Comparison of ENCODE assay signal across 17 mouse cellular contexts in the genomic region with DNA sequence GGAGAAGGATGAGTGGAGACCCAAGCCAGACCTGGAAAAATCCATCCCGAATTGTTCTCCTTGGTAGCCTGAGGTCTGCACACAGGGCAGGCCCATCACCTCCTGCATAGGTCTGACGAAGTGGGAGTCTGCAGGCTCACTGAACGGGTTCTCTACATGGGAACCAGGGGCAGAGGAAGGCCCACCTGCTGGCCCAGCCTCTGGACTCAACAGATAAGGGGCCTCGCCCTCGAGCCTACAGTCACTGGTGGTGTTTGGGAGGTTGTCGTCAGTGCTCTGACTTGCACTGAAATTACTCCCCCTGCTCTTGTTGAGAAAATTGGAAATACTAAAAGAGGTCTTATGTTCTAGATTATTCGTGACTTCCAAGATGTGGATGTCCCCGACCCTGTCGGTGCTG. TPM values are rescaled to one million over a fixed set of nuclear protein-coding genes. Genes with fewer than 3 reads are reported as not detected.
DNase-seq lines count a peak whose midpoint lies in the region; ATAC-seq and TF ChIP-seq lines count a peak whose summit lies in the region.
"Had no signal": no experiment of that assay in that cellular context is flagged by ENCODE, and none has a peak within 500 bp of the region (broad histone marks: within the 10 kb centered on the region; RNA-seq: fewer than 3 reads in every experiment).

No protein-coding gene starts in this region.

- peak; percentile 79 for DNase-seq in c-Kit-positive CD71-positive TER-119-positive erythroid progenitor cells, embryonic 14.5 days (ENCODE audit: low spot score)
- no peak for DNase-seq in liver, embryonic 11.5 days (ENCODE audit: low spot score)
- DNase-seq in kidney, adult 8-10 months: no peak
- no peak for DNase-seq in layer of hippocampus, adult 11-12 months (ENCODE audit: low spot score)
- no peak for DNase-seq in cerebellum, adult 2 months
- DNase-seq: adrenal gland, postnatal 36 days; kidney, adult 18-20 months; kidney, postnatal 36 days; thymus, postnatal 14 days had no signal

- ATAC-seq in intestine, embryonic 15.5 days: peak; percentile 36; the same call in 1 of the 2 replicates
- ATAC-seq in intestine, postnatal 0 days: no peak
- ATAC-seq in liver, embryonic 11.5 days (replicated peaks; ENCODE audit: low FRiP score): peak; percentile 98
- peak; percentile 99 for ATAC-seq in megakaryocyte progenitor cell, adult 5-6 weeks (replicated peaks; ENCODE audit: poor library complexity)
- ATAC-seq: forebrain, embryonic 14.5 days had no signal

- H3K27ac ChIP-seq in intestine, embryonic 15.5 days: no peak overlapping the region
- no peak overlapping the region for H3K27ac ChIP-seq in intestine, postnatal 0 days (ENCODE audit: low read depth, low read length)
- H3K27ac ChIP-seq in liver, embryonic 11.5 days (ENCODE audit: low read depth, low read length): peak overlapping the region; percentile 70
- H3K27ac ChIP-seq in cerebellum, adult 2 months (ENCODE audit: insufficient read depth, low read length): no peak overlapping the region
- H3K27ac ChIP-seq: embryonic facial prominence, embryonic 15.5 days; limb, embryonic 13.5 days had no signal

- TF ChIP-seq POLR2A in cerebellum, adult 2 months (IDR thresholded peaks at IDR 0.05; ENCODE audit: borderline replicate concordance, insufficient read depth, low read length): no peak

- H3K36me3 ChIP-seq in intestine, embryonic 15.5 days: peaks cover 24% of the 10 kb centered on the region
- peaks cover 37% of the 10 kb centered on the region; the same call in 1 of the 2 replicates for H3K36me3 ChIP-seq in intestine, postnatal 0 days (ENCODE audit: control insufficient read depth, insufficient read depth)
- H3K36me3 ChIP-seq in liver, embryonic 11.5 days (ENCODE audit: control insufficient read depth, insufficient read depth, low read length): peaks cover 19% of the 10 kb centered on the region

- no peak overlapping the region for H3K4me3 ChIP-seq in intestine, embryonic 15.5 days (replicated peaks)
- no peak overlapping the region for H3K4me3 ChIP-seq in intestine, postnatal 0 days (ENCODE audit: low read depth, low read length)
- H3K4me3 ChIP-seq in liver, embryonic 11.5 days (ENCODE audit: low read depth, low read length): no peak overlapping the region
- no peak overlapping the region for H3K4me3 ChIP-seq in cerebellum, adult 2 months (replicated peaks; ENCODE audit: insufficient read depth, low read depth, low read length)
- H3K4me3 ChIP-seq: embryonic facial prominence, embryonic 15.5 days; gastrocnemius, adult 2 months; hindbrain, embryonic 13.5 days; limb, embryonic 13.5 days had no signal

- H3K27me3 ChIP-seq in intestine, embryonic 15.5 days (replicated peaks): no peaks in the 10 kb centered on the region
- H3K27me3 ChIP-seq in intestine, postnatal 0 days (replicated peaks; ENCODE audit: control insufficient read depth, insufficient read depth, low read length): no peaks in the 10 kb centered on the region
- H3K27me3 ChIP-seq in liver, embryonic 11.5 days (replicated peaks; ENCODE audit: control insufficient read depth, insufficient read depth, low read length): no peaks in the 10 kb centered on the region
- no peaks in the 10 kb centered on the region for H3K27me3 ChIP-seq in cerebellum, adult 2 months (ENCODE audit: control insufficient read depth, insufficient read depth, low read length)
- H3K27me3 ChIP-seq: embryonic facial prominence, embryonic 15.5 days; hindbrain, embryonic 13.5 days; limb, embryonic 13.5 days had no signal

- TF ChIP-seq CTCF in intestine, postnatal 0 days (IDR thresholded peaks at IDR 0.05; ENCODE audit: low read depth): no peak
- TF ChIP-seq CTCF in cerebellum, adult 2 months (IDR thresholded peaks at IDR 0.05; ENCODE audit: borderline replicate concordance, insufficient read depth, low read depth, low read length): no peak

- H3K9me3 ChIP-seq in intestine, embryonic 15.5 days: no peaks in the 10 kb centered on the region
- no peaks in the 10 kb centered on the region for H3K9me3 ChIP-seq in intestine, postnatal 0 days (ENCODE audit: control insufficient read depth)
- H3K9me3 ChIP-seq in liver, embryonic 11.5 days (ENCODE audit: control insufficient read depth, low read length): no peaks in the 10 kb centered on the region
- H3K9me3 ChIP-seq: embryonic facial prominence, embryonic 15.5 days; hindbrain, embryonic 13.5 days; limb, embryonic 13.5 days had no signal

- WGBS in intestine, embryonic 15.5 days: 83% methylated on average over 9 of the region's 9 CpGs
- 79% methylated on average over 9 of the region's 9 CpGs for WGBS in intestine, postnatal 0 days
- 53% methylated on average over 9 of the region's 9 CpGs for WGBS in liver, embryonic 11.5 days
- WGBS in cerebellum, adult 2 months: 93% methylated on average over 9 of the region's 9 CpGs

- no peaks in the 10 kb centered on the region for H3K4me1 ChIP-seq in intestine, embryonic 15.5 days (replicated peaks)
- H3K4me1 ChIP-seq in intestine, postnatal 0 days (replicated peaks; ENCODE audit: control insufficient read depth, insufficient read depth, low read length): no peaks in the 10 kb centered on the region
- peaks cover 20% of the 10 kb centered on the region for H3K4me1 ChIP-seq in liver, embryonic 11.5 days (replicated peaks; ENCODE audit: control insufficient read depth, insufficient read depth, low read length)
- 0 out of 2 replicates have a peak, but pooled peaks cover 3% of the 10 kb centered on the region for H3K4me1 ChIP-seq in cerebellum, adult 2 months (ENCODE audit: control insufficient read depth, insufficient read depth, low read length)
- H3K4me1 ChIP-seq: embryonic facial prominence, embryonic 15.5 days; limb, embryonic 13.5 days had no signal

- no peak overlapping the region for H3K4me2 ChIP-seq in intestine, embryonic 15.5 days (replicated peaks)
- H3K4me2 ChIP-seq in intestine, postnatal 0 days (replicated peaks; ENCODE audit: low read depth): no peak overlapping the region
- H3K4me2 ChIP-seq in liver, embryonic 11.5 days: peak overlapping the region; percentile 46
- H3K4me2 ChIP-seq: embryonic facial prominence, embryonic 15.5 days; hindbrain, embryonic 13.5 days; limb, embryonic 13.5 days had no signal

- H3K9ac ChIP-seq in intestine, embryonic 15.5 days: no peak overlapping the region
- H3K9ac ChIP-seq in intestine, postnatal 0 days (ENCODE audit: low read depth, low read length): no peak overlapping the region
- H3K9ac ChIP-seq in liver, embryonic 11.5 days (ENCODE audit: low read depth, low read length): peak overlapping the region; percentile 38
- H3K9ac ChIP-seq: embryonic facial prominence, embryonic 15.5 days; hindbrain, embryonic 13.5 days; limb, embryonic 13.5 days had no signal

RNA-seq across cellular contexts. Expression of a gene that starts 12.7 kb away (rescaled TPM):
- 102 and 112 TPM in 2 replicates for polyA plus RNA-seq in intestine, embryonic 15.5 days (2015; fragmentation: Nextera tagmentation; extraction: Ambion mirVana)
- polyA plus RNA-seq in intestine, postnatal 0 days (2015; fragmentation: Nextera tagmentation; extraction: Ambion mirVana): 121 and 133 TPM in 2 replicates
- 128 and 139 TPM in 2 replicates for polyA plus RNA-seq in liver, embryonic 11.5 days (2014; fragmentation: Nextera tagmentation; extraction: Ambion mirVana)
- 11.8 and 12.0 TPM in 2 replicates for total RNA-seq in megakaryocyte progenitor cell, adult 5-6 weeks (2015)
- total RNA-seq in megakaryocyte progenitor cell, adult 5-6 weeks (2017): 7.9 and 8.9 TPM in 2 replicates
- 52.0 and 57.4 TPM in 2 replicates for polyA plus RNA-seq in cerebellum, adult 2 months (2012; rRNA removed)

RNA-seq across cellular contexts. Expression of a gene that starts 18.4 kb away (rescaled TPM):
- 15.8 and 16.5 TPM in 2 replicates for polyA plus RNA-seq in intestine, embryonic 15.5 days (2015; fragmentation: Nextera tagmentation; extraction: Ambion mirVana)
- polyA plus RNA-seq in intestine, postnatal 0 days (2015; fragmentation: Nextera tagmentation; extraction: Ambion mirVana): 8.5 TPM in 2 replicates
- 12.7 and 14.7 TPM in 2 replicates for polyA plus RNA-seq in liver, embryonic 11.5 days (2014; fragmentation: Nextera tagmentation; extraction: Ambion mirVana)
- total RNA-seq in megakaryocyte progenitor cell, adult 5-6 weeks (2015): 5.7 and 6.5 TPM in 2 replicates
- total RNA-seq in megakaryocyte progenitor cell, adult 5-6 weeks (2017): 9.5 and 10.1 TPM in 2 replicates
- 9.8 and 11.4 TPM in 2 replicates for polyA plus RNA-seq in cerebellum, adult 2 months (2012; rRNA removed)

RNA-seq across cellular contexts. Expression of a gene that starts 24.5 kb away (rescaled TPM):
- polyA plus RNA-seq in intestine, embryonic 15.5 days (2015; fragmentation: Nextera tagmentation; extraction: Ambion mirVana): 34.8 and 35.9 TPM in 2 replicates
- polyA plus RNA-seq in intestine, postnatal 0 days (2015; fragmentation: Nextera tagmentation; extraction: Ambion mirVana): 11.4 and 13.7 TPM in 2 replicates
- 58.6 and 58.8 TPM in 2 replicates for polyA plus RNA-seq in liver, embryonic 11.5 days (2014; fragmentation: Nextera tagmentation; extraction: Ambion mirVana)
- 50.9 and 65.2 TPM in 2 replicates for total RNA-seq in megakaryocyte progenitor cell, adult 5-6 weeks (2015)
- total RNA-seq in megakaryocyte progenitor cell, adult 5-6 weeks (2017): 47.3 and 53.0 TPM in 2 replicates
- 11.5 and 11.7 TPM in 2 replicates for polyA plus RNA-seq in cerebellum, adult 2 months (2012; rRNA removed)
